Mouse (Mus musculus) midbrain, embryonic 15.5 days (tissue): ENCODE results near the gene Znhit2. TPM values are rescaled to one million over a fixed set of nuclear protein-coding genes. Genes with fewer than 3 reads are reported as not detected.

ENCODE experiments used
- ATAC-seq: fragments of 200-750 bp; cut with Nextera tagmentation; replicated peaks from 2 replicates; pipeline ENCODE4 v1.8.0; 2017; ENCODE audit warnings: moderate TSS enrichment
- H3K27ac ChIP-seq: fragments of 300-500 bp; sonication (generic); 2 replicates; pipeline ENCODE4 v1.5.1; 2015; ENCODE audit warnings: mild to moderate bottlenecking, inconsistent platforms
- H3K27me3 ChIP-seq: fragments of 300-500 bp; sonication (generic); replicated peaks from 2 replicates; pipeline ENCODE4 v1.6.1; 2015; ENCODE audit warnings: inconsistent platforms
- H3K36me3 ChIP-seq: fragments of 300-500 bp; sonication (generic); replicated peaks from 2 replicates; pipeline ENCODE4 v1.6.1; 2015; ENCODE audit warnings: inconsistent platforms
- H3K4me1 ChIP-seq: fragments of 300-500 bp; sonication (generic); 2 replicates; pipeline ENCODE4 v1.6.1; 2015; ENCODE audit warnings: inconsistent platforms
- H3K4me2 ChIP-seq: fragments of 300-500 bp; sonication (generic); 2 replicates; pipeline ENCODE4 v1.6.1; 2015; ENCODE audit warnings: inconsistent platforms, mild to moderate bottlenecking, moderate library complexity
- H3K4me3 ChIP-seq: fragments of 300-500 bp; sonication (generic); 2 replicates; pipeline ENCODE4 v1.5.1; 2015; ENCODE audit warnings: mild to moderate bottlenecking, inconsistent platforms
- H3K9ac ChIP-seq: fragments of 300-500 bp; sonication (generic); 2 replicates; pipeline ENCODE4 v1.6.1; 2015; ENCODE audit warnings: mild to moderate bottlenecking, inconsistent platforms
- H3K9me3 ChIP-seq: fragments of 300-500 bp; sonication (generic); 2 replicates; pipeline ENCODE4 v1.6.1; 2016; ENCODE audit warnings: inconsistent platforms
- WGBS: fragments of 180-500 bp; shearing (Covaris S2); methylation state at CpG from one replicate; pipeline ENCODE4 v1.1.7; 2015; ENCODE audit warnings: mixed read lengths; 5-methylcytosine and 5-hydroxymethylcytosine counted together
- polyA plus RNA-seq: library from polyadenylated mRNA; unstranded; fragments of >200 nt; fragmentation: Nextera tagmentation; extraction: Ambion mirVana; gene quantifications from 2 replicates; pipeline ENCODE4 v1.2.1, GENCODE M21; 2015

Gene Znhit2
- polyA plus RNA-seq, 1 experiment from 2014 or later = 30.8 TPM

DNA sequence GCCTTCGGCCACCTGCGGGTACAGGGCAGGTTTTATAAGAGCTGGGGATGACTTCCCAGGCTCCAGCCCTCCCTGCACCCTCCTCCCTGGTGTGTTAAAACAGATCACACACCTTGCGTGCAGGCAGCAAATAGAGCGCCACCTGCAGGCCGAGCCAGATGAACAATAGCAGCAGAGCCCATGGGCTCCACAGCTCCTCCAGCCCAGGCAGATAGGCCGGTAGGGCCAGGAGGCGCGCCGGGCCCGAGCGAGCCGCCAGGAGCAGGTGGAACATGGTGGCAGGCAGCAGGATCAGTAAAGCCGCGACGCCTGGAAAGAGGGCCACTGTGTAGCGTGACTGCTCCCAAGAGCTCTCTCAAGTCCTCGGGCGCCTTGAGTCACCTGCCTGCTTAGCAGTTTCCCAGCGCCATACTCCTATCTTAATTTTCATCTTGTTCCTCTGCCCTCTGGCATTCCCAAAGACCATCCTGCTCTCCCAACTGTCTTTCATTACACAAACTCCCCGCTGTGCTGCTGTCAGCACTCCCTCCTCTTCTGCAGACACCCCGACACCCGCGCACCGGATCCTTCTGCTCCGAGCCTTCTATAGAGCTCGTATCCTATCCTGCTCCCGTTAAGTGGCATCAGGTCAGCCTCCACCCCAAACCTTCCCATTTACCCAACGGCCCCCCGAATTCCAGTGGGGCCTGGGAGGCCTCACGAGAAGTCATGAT is 6.2 kb downstream of the Znhit2 start:
- peak overlapping the region; percentile 95 for H3K4me2 ChIP-seq
- H3K9me3 ChIP-seq = no peaks in the 10 kb centered on the region
- H3K4me1 ChIP-seq = peaks cover 40% of the 10 kb centered on the region
- WGBS = 2% methylated on average over 30 of the region's 30 CpGs
- peak overlapping the region; percentile 93 for H3K27ac ChIP-seq
- ATAC-seq = peak; percentile 79
- H3K27me3 ChIP-seq = no peaks in the 10 kb centered on the region
- H3K36me3 ChIP-seq = peaks cover 19% of the 10 kb centered on the region
- peak overlapping the region; percentile 87 for H3K9ac ChIP-seq
- H3K4me3 ChIP-seq = peak overlapping the region; percentile 66

GRCm38 (mm10) chr19:6067724-6068415 is 6.9 kb downstream of the Znhit2 start, which contains the start of gene Tm7sf2:
Gene Tm7sf2 (minus strand): TSS chr19:6068373.
- Histone ChIP-seq H3K27ac (peak within 1 kb of the TSS; percentile 93), H3K4me2 (peak within 1 kb of the TSS; percentile 95), H3K27me3 (no peaks in the 10 kb centered on the region), H3K4me3 (peak within 1 kb of the TSS; percentile 66), H3K4me1 (peaks cover 33% of the 10 kb centered on the region), H3K9me3 (no peaks in the 10 kb centered on the region), H3K36me3 (peaks cover 19% of the 10 kb centered on the region), H3K9ac (peak within 1 kb of the TSS; percentile 87)
- WGBS = 9% methylated on average over 33 of the region's 33 CpGs
- ATAC-seq = peak; percentile 94

GRCm38 (mm10) chr19:6068951-6069350 is 8.0 kb downstream of the Znhit2 start:
- ATAC-seq = no peak

GRCm38 (mm10) chr19:6069851-6070250 is 8.9 kb downstream of the Znhit2 start:
- 94% methylated on average over 10 of the region's 10 CpGs for WGBS
- peaks cover 23% of the 10 kb centered on the region for H3K36me3 ChIP-seq
- H3K9me3 ChIP-seq = no peaks in the 10 kb centered on the region
- H3K27me3 ChIP-seq = no peaks in the 10 kb centered on the region
- H3K4me3 ChIP-seq = no peak overlapping the region
- peaks cover 24% of the 10 kb centered on the region for H3K4me1 ChIP-seq
- no peak for ATAC-seq
- no peak overlapping the region for H3K27ac ChIP-seq
- no peak overlapping the region for H3K4me2 ChIP-seq
- no peak overlapping the region for H3K9ac ChIP-seq

More at GRCm38 (mm10) chr19:6068951-6069350, 8.0 kb downstream of the Znhit2 start:
- no peak overlapping the region for H3K9ac ChIP-seq
- no peaks in the 10 kb centered on the region for H3K27me3 ChIP-seq
- WGBS = 81% methylated on average over 4 of the region's 4 CpGs
- no peak overlapping the region for H3K27ac ChIP-seq
- no peaks in the 10 kb centered on the region for H3K9me3 ChIP-seq
- H3K4me1 ChIP-seq = peaks cover 24% of the 10 kb centered on the region
- no peak overlapping the region for H3K4me3 ChIP-seq
- no peak overlapping the region for H3K4me2 ChIP-seq
- H3K36me3 ChIP-seq = peaks cover 23% of the 10 kb centered on the region

DNA sequence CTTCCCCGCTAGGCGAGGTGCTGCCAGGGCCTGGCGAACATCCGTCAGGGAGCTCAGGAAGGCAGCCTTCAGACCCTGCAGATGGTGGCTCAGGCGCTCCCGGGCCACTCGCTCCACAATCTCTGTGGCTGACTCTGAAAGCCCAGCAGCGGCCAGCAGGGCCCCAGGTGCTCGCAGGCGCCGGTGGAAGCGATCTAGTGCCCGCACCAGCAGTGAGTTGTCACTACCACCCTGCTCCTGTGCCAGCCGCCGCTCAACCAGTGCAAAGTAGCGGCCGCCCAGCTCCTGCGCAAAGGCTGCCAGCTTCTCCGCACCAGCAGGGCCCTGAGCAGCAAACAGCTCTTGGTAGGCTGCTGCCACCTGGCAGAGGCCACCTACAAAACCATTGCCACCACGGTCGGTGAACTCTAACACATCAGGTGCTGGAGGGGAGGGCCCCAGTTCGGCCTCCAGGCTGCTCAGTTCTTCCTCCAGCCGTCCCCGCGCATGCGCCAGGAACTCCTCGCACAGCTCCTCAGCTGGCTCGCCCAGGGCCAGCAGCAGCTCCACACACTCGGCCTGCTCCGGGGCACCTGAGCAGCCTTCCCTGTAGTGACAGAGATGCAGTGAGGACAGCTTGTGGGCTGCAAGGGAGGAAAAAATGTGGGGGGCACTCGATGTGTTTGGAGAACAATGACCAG is 9.7 kb downstream of the Znhit2 start:
- WGBS = 92% methylated on average over 31 of the region's 31 CpGs
- Histone ChIP-seq H3K27ac (no peak overlapping the region), H3K4me2 (no peak overlapping the region), H3K9ac (no peak overlapping the region), H3K36me3 (peaks cover 23% of the 10 kb centered on the region), H3K9me3 (no peaks in the 10 kb centered on the region), H3K4me3 (no peak overlapping the region), H3K4me1 (peaks cover 28% of the 10 kb centered on the region), H3K27me3 (no peaks in the 10 kb centered on the region)
- ATAC-seq = no peak

DNA sequence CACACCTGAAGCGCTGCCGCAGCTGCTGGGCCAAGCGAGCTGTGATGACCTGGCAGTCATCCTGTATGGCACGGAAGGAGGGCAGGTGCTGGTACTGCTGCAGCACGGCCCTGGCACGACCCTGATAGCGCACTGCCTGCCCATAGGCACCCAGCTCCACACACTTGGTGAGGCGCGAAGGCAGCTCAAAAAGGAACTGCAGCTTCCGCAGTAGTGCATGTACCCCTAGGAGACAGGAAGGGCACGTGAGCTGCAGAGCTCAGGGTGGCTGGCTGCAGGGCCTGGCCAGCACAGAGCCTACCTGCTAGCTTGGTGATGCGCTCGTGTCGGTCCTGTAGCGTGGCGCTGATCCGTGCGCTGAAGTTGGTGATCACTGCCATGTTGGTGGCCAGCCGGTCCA is 10.3 kb downstream of the Znhit2 start:
- Histone ChIP-seq H3K27ac (no peak overlapping the region), H3K9ac (no peak overlapping the region), H3K9me3 (no peaks in the 10 kb centered on the region), H3K4me3 (no peak overlapping the region), H3K36me3 (peaks cover 23% of the 10 kb centered on the region), H3K27me3 (no peaks in the 10 kb centered on the region), H3K4me1 (peaks cover 28% of the 10 kb centered on the region), H3K4me2 (no peak overlapping the region)
- 98% methylated on average over 19 of the region's 19 CpGs for WGBS
- no peak for ATAC-seq

DNA sequence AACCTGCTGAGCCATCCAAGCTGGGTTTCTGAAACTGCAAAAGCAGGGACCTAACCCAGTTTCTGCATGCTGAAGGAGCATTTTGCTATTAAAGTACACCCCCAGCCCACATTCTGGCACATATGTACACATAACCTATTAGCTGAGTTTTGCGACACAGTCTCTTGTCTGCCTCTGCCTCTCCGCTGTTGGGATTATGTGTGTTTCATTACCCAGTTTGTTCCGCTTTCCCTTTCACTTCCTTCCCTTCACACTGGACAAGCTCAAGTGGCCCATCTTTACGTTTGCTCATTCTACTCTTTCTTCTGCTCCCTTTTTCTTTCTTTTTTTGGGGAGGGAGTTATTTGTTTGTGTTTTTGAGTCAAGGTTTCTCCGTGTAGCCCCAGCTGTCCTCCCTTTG is 12.9 kb downstream of the Znhit2 start:
- Histone ChIP-seq H3K27ac (no peak overlapping the region), H3K36me3 (peaks cover 23% of the 10 kb centered on the region), H3K9ac (no peak overlapping the region), H3K4me3 (no peak overlapping the region), H3K27me3 (no peaks in the 10 kb centered on the region), H3K4me1 (peaks cover 20% of the 10 kb centered on the region), H3K9me3 (no peaks in the 10 kb centered on the region), H3K4me2 (no peak overlapping the region)
- 89% methylated on average over 5 of the region's 5 CpGs for WGBS
- ATAC-seq = no peak

- WGBS = 2% methylated on average over 33 of the region's 33 CpGs
- H3K4me3 ChIP-seq = peak within 1 kb of the TSS; percentile 79
- peak within 1 kb of the TSS; percentile 95 for H3K4me2 ChIP-seq
- no peaks in the 10 kb centered on the region for H3K9me3 ChIP-seq
- peak within 1 kb of the TSS; percentile 75 for H3K9ac ChIP-seq
- H3K36me3 ChIP-seq = peaks cover 15% of the 10 kb centered on the region; the same call in 1 of the 2 replicates
- H3K27me3 ChIP-seq = no peaks in the 10 kb centered on the region
- H3K27ac ChIP-seq = peak within 1 kb of the TSS; percentile 89
- peaks cover 20% of the 10 kb centered on the region for H3K4me1 ChIP-seq
- peak; percentile 87 for ATAC-seq
These were observed 15.8 kb downstream of the Znhit2 start, which contains the start of gene Vps51 for GRCm38 (mm10) chr19:6076564-6077393. Gene Vps51 (minus strand): TSS chr19:6077231.

DNA sequence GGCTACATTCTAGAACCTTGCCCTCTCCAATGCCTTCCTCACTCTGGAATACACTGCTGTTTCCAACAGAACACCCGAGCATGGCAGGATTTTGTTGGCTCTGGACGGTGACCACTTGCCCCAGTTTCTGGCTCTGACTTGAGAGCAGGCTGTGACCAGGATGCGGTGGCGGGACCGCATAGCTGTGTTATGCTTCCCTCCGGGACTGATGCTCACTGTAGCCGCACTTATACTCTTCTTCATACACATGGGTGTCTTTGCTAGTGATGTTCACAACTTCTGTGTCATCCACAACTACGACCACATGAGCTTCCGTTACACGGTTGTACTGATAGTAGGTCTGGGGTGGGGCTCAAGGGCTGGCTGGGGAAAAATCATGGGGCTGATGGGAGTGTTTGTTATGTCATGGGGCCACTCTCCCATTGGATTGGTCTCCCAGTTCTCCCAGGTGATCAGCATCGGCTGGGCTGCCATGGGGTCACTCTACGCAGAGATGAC is 19.0 kb downstream of the Znhit2 start, which contains the start of gene Tmem262:
Gene Tmem262 (plus strand): TSS at position 51 of the 498 bp plus-strand sequence.
- no peak within 1 kb of the TSS for H3K4me2 ChIP-seq
- no peak for ATAC-seq
- H3K4me3 ChIP-seq = no peak within 1 kb of the TSS
- H3K4me1 ChIP-seq = peaks cover 37% of the 10 kb centered on the region
- no peak within 1 kb of the TSS for H3K9ac ChIP-seq
- H3K27me3 ChIP-seq = no peaks in the 10 kb centered on the region
- 94% methylated on average over 12 of the region's 12 CpGs for WGBS
- H3K9me3 ChIP-seq = no peaks in the 10 kb centered on the region
- peaks cover 14% of the 10 kb centered on the region; the same call in 1 of the 2 replicates for H3K36me3 ChIP-seq
- H3K27ac ChIP-seq = no peak within 1 kb of the TSS

DNA sequence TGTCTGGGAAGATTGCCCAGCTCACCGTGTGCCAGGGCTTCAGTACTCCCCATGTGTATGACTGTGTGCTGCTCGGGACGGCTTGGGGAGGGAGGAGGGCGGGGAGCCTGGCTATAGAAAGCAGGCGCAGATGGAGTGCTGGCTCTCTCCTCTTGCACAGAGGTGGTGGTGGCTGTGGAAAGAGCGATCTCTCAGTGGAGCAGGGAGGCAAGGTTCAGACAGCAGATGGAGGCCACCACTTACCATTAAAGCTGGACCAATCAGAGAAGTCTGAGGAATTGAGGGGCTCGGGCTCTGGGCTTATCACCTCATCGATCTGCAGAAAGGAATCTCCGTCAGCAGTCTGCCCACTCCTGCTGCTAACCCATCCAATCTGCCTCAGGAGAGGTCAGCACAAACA is 21.2 kb downstream of the Znhit2 start, which contains the start of gene Gm28374:
Gene Gm28374 (minus strand): TSS at position 101 of the 400 bp plus-strand sequence.
- Histone ChIP-seq H3K4me1 (peaks cover 29% of the 10 kb centered on the region), H3K4me2 (no peak within 1 kb of the TSS), H3K4me3 (no peak within 1 kb of the TSS), H3K36me3 (peaks cover 14% of the 10 kb centered on the region; the same call in 1 of the 2 replicates), H3K9ac (no peak within 1 kb of the TSS), H3K9me3 (no peaks in the 10 kb centered on the region), H3K27ac (no peak within 1 kb of the TSS), H3K27me3 (no peaks in the 10 kb centered on the region)
- 88% methylated on average over 9 of the region's 9 CpGs for WGBS
- ATAC-seq = no peak

DNA sequence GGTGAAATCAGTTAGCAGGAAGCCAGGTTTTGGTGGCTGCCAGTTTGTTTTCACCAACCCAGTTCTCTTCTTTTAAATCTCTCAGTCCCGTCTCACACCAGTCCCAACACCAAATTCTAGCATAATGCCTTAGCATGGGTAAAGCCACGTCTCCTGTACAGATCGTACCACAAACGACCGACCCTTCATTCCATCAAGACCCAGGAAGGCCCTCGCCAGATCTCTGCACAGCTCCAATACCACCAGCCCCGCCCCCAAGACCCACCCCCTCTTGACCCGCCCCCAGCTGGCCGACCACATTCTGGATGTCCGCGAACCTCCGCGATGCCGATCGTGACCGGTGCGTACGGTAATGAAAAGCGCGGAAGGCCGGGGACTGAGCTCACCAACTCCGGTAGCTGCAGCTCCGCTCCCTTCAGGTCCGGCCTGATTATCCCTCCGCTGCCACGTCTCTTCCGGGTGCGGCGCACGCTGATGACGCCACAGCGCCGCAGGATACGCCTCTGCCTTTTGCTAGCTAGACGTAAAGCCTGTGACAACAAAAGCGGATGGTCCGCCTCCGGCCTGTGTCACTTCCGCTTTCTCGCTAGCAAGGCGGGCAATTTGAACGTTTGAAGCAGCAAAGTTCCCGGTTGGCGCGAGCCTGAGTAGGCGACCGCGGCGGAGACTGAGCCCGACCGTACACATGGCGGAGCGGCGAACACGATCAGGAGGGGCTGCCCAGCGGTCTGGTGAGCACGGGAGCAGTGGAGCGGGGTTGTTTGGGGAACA is 23.7 kb downstream of the Znhit2 start, which contains the start of the genes Zfpl1 and Cdca5:
Gene Zfpl1 (minus strand): TSS at position 479 of the 771 bp plus-strand sequence.
Gene Cdca5 (plus strand): TSS at position 506 of the 771 bp plus-strand sequence.
- Histone ChIP-seq H3K9ac (peak within 1 kb of the TSS; percentile 67), H3K27ac (peak within 1 kb of the TSS; percentile 62), H3K36me3 (peaks cover 14% of the 10 kb centered on the region; the same call in 1 of the 2 replicates), H3K27me3 (no peaks in the 10 kb centered on the region), H3K9me3 (no peaks in the 10 kb centered on the region), H3K4me2 (peak within 1 kb of the TSS; percentile 92), H3K4me1 (peaks cover 25% of the 10 kb centered on the region), H3K4me3 (peak within 1 kb of the TSS; percentile 77)
- 1% methylated on average over 58 of the region's 58 CpGs for WGBS
- peak; percentile 92 for ATAC-seq
